Mouse (Mus musculus) kidney, embryonic 14.5 days (tissue): ENCODE results near the gene Slc16a10. TPM values are rescaled to one million over a fixed set of nuclear protein-coding genes. Genes with fewer than 3 reads are reported as not detected.

Experiments
- ATAC-seq: fragments of 200-750 bp; cut with Nextera tagmentation; 2 replicates; pipeline ENCODE4 v1.8.0; 2017; ENCODE audit warnings: moderate number of reproducible peaks, mild to moderate bottlenecking, moderate TSS enrichment, moderate library complexity; ENCODE audit not compliant: low FRiP score, low TSS enrichment
- H3K27ac ChIP-seq: fragments of 300-500 bp; sonication (generic); 2 replicates; pipeline ENCODE4 v1.5.1; 2014; ENCODE audit warnings: low read depth, mild to moderate bottlenecking, low read length, moderate library complexity, mixed read lengths
- H3K27me3 ChIP-seq: fragments of 300-500 bp; sonication (generic); 2 replicates; pipeline ENCODE4 v1.6.1; 2014; ENCODE audit warnings: mild to moderate bottlenecking, low read length; ENCODE audit not compliant: control insufficient read depth, insufficient read depth
- H3K36me3 ChIP-seq: fragments of 300-500 bp; sonication (generic); 2 replicates; pipeline ENCODE4 v1.6.1; 2014; ENCODE audit warnings: low read length, mixed read lengths; ENCODE audit not compliant: control insufficient read depth, insufficient read depth
- H3K4me1 ChIP-seq: fragments of 300-500 bp; sonication (generic); 2 replicates; pipeline ENCODE4 v1.6.1; 2014; ENCODE audit warnings: low read length, mixed read lengths; ENCODE audit not compliant: control insufficient read depth, insufficient read depth
- H3K4me2 ChIP-seq: fragments of 300-500 bp; sonication (generic); replicated peaks from 2 replicates; pipeline ENCODE4 v1.6.1; 2014; ENCODE audit warnings: low read depth, mild to moderate bottlenecking, low read length
- H3K4me3 ChIP-seq: fragments of 300-500 bp; sonication (generic); 2 replicates; pipeline ENCODE4 v1.5.1; 2014; ENCODE audit warnings: mild to moderate bottlenecking, low read length
- H3K9ac ChIP-seq: fragments of 300-500 bp; sonication (generic); 2 replicates; pipeline ENCODE4 v1.6.1; 2014; ENCODE audit warnings: low read depth, mild to moderate bottlenecking, low read length, moderate library complexity
- H3K9me3 ChIP-seq: fragments of 300-500 bp; sonication (generic); 2 replicates; pipeline ENCODE4 v1.6.1; 2016; ENCODE audit warnings: low read length; ENCODE audit not compliant: control insufficient read depth
- WGBS: fragments of 180-500 bp; shearing (Covaris S2); extraction: QIAGEN DNeasy Blood & Tissue Kit; methylation state at CpG from one replicate; pipeline ENCODE4 v1.1.7; 2014; 5-methylcytosine and 5-hydroxymethylcytosine counted together
- polyA plus RNA-seq: library from polyadenylated mRNA; unstranded; fragments of >200 nt; fragmentation: Nextera tagmentation; extraction: Ambion mirVana; gene quantifications from 2 replicates; pipeline ENCODE4 v1.2.1, GENCODE M21; 2014

Slc16a10 gene
- polyA plus RNA-seq, 1 experiment from 2014 or later = 9.2 TPM

DNA sequence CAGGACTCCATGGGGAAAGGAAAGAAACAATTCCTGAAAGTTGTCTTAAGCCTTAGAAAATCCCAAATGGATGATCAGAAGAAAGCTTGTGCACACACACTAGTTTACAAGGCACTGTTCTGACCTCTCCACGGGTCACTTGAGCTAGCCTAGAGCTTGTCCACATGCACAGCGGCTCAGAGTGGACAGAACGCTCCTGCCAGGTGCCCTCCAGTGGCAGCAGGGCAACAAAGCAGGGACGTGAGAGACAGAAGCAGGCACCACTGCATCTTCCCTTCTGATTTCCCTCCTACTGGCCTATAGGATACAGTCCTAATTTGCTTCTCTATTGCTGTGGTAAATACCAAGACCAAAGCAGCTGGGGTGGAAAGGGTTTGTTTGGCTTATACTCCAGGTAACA lies 100.7 kb downstream of the Slc16a10 start:
- WGBS = 13% methylated on average over 4 of the region's 4 CpGs
- no peak overlapping the region for H3K4me3 ChIP-seq
- H3K4me2 ChIP-seq = no peak overlapping the region
- no peaks in the 10 kb centered on the region for H3K27me3 ChIP-seq
- H3K9me3 ChIP-seq = no peaks in the 10 kb centered on the region
- no peak for ATAC-seq
- no peak overlapping the region for H3K27ac ChIP-seq
- H3K4me1 ChIP-seq = no peaks in the 10 kb centered on the region
- H3K9ac ChIP-seq = no peak overlapping the region
- no peaks in the 10 kb centered on the region for H3K36me3 ChIP-seq

DNA sequence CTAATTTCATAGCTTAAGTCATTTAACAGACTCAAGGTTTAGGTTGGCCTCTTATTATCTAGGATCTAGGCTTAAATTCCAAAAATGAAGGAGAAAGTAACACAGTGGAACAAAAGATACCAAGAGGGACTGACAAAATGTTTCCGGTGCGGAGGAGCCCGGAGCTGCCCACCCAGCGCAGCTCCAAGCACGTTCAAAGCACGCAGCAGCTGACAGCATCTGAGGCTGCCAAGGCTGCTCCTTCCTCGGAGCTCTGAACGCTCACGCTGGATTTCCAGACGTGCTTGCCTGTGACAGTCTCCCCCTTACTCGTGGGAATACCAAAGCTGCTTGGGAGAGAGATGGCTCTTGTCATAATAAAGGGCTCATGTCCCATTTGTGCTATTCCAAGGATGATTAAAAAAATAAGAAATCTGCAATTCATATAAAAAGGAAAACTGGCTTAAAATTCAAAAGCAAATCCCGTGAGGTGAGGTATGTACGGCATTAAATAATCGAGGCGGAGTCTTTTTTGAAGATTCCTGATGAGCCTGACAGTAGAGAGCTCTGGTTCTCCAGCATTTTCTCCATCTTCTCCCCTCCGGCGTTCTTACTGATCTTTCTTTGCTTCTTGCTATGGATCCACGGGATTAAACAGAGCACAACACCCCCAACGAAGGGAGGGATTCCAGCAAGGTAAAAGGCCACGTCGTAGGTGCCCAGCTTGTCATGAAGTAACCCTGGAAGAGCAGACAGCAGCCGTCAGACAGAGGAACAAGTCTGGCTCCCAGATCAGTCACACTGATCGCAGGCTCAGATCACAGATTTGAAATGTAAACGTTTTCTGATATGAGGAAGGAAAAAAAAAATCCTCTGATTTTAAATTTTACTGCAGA lies 105.1 kb downstream of the Slc16a10 start:
- Histone ChIP-seq H3K27ac (no peak overlapping the region), H3K27me3 (no peaks in the 10 kb centered on the region), H3K4me1 (no peaks in the 10 kb centered on the region), H3K4me3 (no peak overlapping the region), H3K9ac (no peak overlapping the region), H3K36me3 (no peaks in the 10 kb centered on the region), H3K9me3 (no peaks in the 10 kb centered on the region), H3K4me2 (no peak overlapping the region)
- 77% methylated on average over 24 of the region's 24 CpGs for WGBS
- no peak for ATAC-seq

DNA sequence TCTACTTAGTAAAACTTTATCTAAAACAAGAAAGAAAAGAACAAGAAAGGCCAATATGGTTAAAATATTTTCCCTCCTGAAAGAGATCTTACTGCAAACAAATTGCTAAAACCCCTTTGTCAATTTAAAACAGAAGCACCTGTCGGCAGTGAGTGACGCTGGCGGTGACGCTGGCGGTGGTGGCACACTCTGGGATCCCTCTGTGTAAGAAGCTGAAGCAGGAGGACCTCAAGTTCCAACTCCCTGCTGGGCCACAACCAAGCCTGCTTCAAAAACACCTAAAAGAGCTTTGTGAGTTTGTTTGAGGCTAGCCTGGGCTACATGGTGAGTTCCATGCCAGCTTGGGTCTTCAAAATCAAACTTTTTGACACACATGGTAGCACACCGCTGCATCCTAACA lies 107.1 kb downstream of the Slc16a10 start:
- no peak overlapping the region for H3K9ac ChIP-seq
- no peaks in the 10 kb centered on the region for H3K4me1 ChIP-seq
- no peaks in the 10 kb centered on the region for H3K36me3 ChIP-seq
- no peaks in the 10 kb centered on the region for H3K27me3 ChIP-seq
- no peaks in the 10 kb centered on the region for H3K9me3 ChIP-seq
- 97% methylated on average over 6 of the region's 6 CpGs for WGBS
- no peak overlapping the region for H3K4me2 ChIP-seq
- no peak for ATAC-seq
- no peak overlapping the region for H3K27ac ChIP-seq
- H3K4me3 ChIP-seq = no peak overlapping the region

DNA sequence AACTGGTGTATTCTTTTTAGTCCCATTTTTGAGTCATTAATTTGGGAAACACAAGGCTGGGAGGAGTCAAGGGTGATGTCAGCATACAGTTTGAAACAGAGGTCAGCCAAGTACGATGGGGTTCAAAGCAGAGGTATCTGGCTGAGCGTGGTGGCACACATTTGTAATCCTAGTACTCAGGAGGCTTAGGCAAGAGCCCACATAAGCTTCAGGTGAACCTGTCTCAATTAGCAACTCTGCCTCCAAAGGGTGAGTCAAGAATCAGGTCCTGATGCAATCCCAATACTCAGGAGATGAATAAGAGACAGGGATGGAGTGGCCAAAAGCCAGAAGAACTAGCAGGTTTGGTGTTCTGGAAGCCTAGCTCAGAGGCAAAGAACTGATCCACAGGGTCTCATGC lies 109.2 kb downstream of the Slc16a10 start:
- no peak overlapping the region for H3K27ac ChIP-seq
- H3K9me3 ChIP-seq = no peaks in the 10 kb centered on the region
- ATAC-seq = no peak
- H3K9ac ChIP-seq = no peak overlapping the region
- no peak overlapping the region for H3K4me3 ChIP-seq
- H3K36me3 ChIP-seq = no peaks in the 10 kb centered on the region
- no peaks in the 10 kb centered on the region for H3K27me3 ChIP-seq
- no peaks in the 10 kb centered on the region for H3K4me1 ChIP-seq
- H3K4me2 ChIP-seq = no peak overlapping the region
- 70% methylated on average over 2 of the region's 2 CpGs for WGBS

DNA sequence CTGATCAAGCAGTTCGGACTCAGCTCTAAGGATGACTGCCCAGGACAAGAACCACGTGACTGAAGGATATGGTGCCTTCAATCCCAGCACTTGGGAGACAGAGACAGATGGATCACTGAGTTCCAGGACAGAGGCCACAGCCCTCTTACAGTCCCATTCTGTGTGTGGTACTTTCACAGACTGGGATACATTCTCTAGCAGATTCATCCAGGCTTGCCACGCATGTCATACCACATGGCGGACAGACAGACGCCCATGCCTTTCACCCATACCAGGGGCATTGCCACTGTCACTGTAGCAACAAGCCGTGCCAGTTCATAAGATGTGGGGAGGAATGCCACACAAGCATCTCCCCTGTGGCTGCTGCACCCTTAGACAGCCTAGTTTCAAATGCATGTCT lies 111.3 kb downstream of the Slc16a10 start:
- H3K4me2 ChIP-seq = no peak overlapping the region
- H3K4me1 ChIP-seq = no peaks in the 10 kb centered on the region
- ATAC-seq = no peak
- no peak overlapping the region for H3K4me3 ChIP-seq
- no peaks in the 10 kb centered on the region for H3K36me3 ChIP-seq
- no peak overlapping the region for H3K9ac ChIP-seq
- H3K27ac ChIP-seq = no peak overlapping the region
- no peaks in the 10 kb centered on the region for H3K27me3 ChIP-seq
- H3K9me3 ChIP-seq = peaks cover 6% of the 10 kb centered on the region; the same call in 1 of the 2 replicates
- WGBS = 90% methylated on average over 6 of the region's 6 CpGs

DNA sequence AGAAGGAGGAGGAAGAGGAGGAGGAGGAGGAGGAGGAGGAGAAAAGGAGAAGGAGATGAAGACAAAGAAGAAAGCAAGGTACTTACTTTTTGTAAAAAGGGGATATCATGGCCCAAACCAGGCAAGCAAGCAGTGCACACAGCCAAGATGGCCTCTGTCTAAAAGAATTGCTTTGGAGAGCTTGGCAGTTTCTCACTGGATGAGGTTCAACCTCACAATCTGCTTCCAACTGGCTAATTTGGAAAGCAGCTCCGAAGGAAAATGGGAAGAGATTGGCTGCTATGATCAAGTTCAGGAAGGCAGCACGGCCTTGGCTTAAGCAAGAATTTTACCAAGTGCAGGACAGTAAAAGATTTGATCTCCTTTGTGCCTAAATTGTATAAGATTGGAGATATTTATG lies 112.4 kb downstream of the Slc16a10 start:
- no peak overlapping the region for H3K9ac ChIP-seq
- peaks cover 6% of the 10 kb centered on the region; the same call in 1 of the 2 replicates for H3K9me3 ChIP-seq
- H3K36me3 ChIP-seq = no peaks in the 10 kb centered on the region
- WGBS = 85% methylated on average over 2 of the region's 2 CpGs
- no peak for ATAC-seq
- no peaks in the 10 kb centered on the region for H3K4me1 ChIP-seq
- H3K27me3 ChIP-seq = no peaks in the 10 kb centered on the region
- H3K4me2 ChIP-seq = no peak overlapping the region
- H3K4me3 ChIP-seq = no peak overlapping the region
- H3K27ac ChIP-seq = no peak overlapping the region

DNA sequence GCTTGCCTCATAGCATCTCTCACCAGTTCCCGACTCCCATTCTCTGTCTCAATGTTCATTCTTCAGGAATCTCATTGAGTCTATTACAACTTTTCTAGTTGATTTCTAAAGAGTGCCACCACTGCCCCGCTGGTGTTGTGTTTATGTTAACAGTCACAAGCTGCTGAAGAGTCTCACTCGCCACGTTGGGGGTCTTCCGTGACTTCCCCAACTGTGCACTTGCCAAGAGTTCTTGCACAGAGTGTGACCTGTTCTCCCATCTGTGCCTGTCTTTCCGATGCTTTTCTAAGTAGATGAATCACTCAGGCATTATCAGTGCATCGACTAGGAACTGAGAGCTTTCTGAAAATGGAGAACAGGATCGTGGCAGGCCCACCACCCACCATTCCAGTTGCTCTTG lies 114.0 kb downstream of the Slc16a10 start:
- Histone ChIP-seq H3K27me3 (no peaks in the 10 kb centered on the region), H3K4me2 (no peak overlapping the region), H3K27ac (no peak overlapping the region), H3K4me1 (no peaks in the 10 kb centered on the region), H3K9me3 (peaks cover 6% of the 10 kb centered on the region; the same call in 1 of the 2 replicates), H3K4me3 (no peak overlapping the region), H3K9ac (no peak overlapping the region), H3K36me3 (no peaks in the 10 kb centered on the region)
- WGBS = 81% methylated on average over 8 of the region's 8 CpGs
- ATAC-seq = no peak

DNA sequence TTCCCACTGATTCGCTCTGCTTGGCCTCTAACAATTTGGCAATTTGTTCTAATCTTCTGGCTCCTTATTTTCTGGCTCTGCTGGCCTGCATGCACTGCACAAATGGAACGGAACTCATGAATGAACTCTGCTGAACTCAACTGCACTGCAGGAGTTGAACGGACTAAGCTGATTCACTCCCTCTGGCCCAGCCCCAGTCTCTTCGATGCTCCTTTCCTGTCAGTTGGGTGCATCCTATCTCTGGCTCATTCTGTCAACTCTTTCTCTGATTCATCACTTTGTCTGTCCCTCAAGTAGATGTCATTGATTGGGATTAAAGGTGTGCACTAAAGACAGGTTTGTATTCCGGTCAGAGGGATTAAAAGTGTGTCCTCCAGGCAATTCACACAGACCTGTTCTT lies 115.5 kb downstream of the Slc16a10 start:
- Histone ChIP-seq H3K4me1 (no peaks in the 10 kb centered on the region), H3K4me2 (no peak overlapping the region), H3K27me3 (no peaks in the 10 kb centered on the region), H3K27ac (no peak overlapping the region), H3K9ac (no peak overlapping the region), H3K36me3 (no peaks in the 10 kb centered on the region), H3K4me3 (no peak overlapping the region), H3K9me3 (peaks cover 6% of the 10 kb centered on the region; the same call in 1 of the 2 replicates)
- no peak for ATAC-seq
- WGBS = 93% methylated on average over 5 of the region's 5 CpGs

DNA sequence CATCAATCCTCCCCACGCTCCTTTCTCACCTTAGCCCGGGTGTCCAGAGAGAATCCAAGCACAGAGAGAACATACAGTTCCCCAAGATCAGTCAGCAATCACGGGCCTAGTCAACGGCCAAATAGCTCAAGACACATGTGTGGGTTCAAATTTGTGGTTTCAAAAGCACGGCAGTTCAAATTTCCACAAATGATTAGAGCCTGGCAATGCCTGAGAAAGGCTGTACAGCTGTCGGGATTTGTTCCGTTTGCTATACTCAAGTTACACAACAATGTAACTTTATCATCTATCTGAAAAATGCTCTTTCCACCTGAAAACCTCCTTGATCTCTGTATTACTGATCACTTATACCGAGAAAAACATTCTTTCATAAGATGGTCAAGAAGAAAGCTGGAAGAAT lies 116.5 kb downstream of the Slc16a10 start:
- no peak; the same call in 1 of the 2 replicates for ATAC-seq
- 50% methylated on average over 8 of the region's 8 CpGs for WGBS

More for the DNA sequence above, 116.5 kb downstream of the Slc16a10 start:
- no peak overlapping the region for H3K27ac ChIP-seq
- H3K4me3 ChIP-seq = peak overlapping the region; percentile 63
- no peaks in the 10 kb centered on the region for H3K27me3 ChIP-seq
- H3K9ac ChIP-seq = peak overlapping the region; percentile 58; the same call in 1 of the 2 replicates
- H3K4me1 ChIP-seq = no peaks in the 10 kb centered on the region
- peak overlapping the region; percentile 98 for H3K4me2 ChIP-seq
- H3K9me3 ChIP-seq = peaks cover 6% of the 10 kb centered on the region; the same call in 1 of the 2 replicates
- H3K36me3 ChIP-seq = no peaks in the 10 kb centered on the region
